Mouse (Mus musculus): ENCODE measurements around the gene Cenpl.

The Cenpl gene

GRCm38 (mm10) chr1:161041261-161042020, 29.1 kb upstream of the Cenpl start:
- DNase-seq: no peak

GRCm38 (mm10) chr1:161046972-161047371, 23.5 kb upstream of the Cenpl start:
- no peak for DNase-seq

GRCm38 (mm10) chr1:161057164-161057563, 13.3 kb upstream of the Cenpl start:
- DNase-seq: no peak

GRCm38 (mm10) chr1:161063351-161063750, 7.2 kb upstream of the Cenpl start:
- DNase-seq: no peak

GRCm38 (mm10) chr1:161071272-161071620, 733 bp downstream of the Cenpl start:
- DNase-seq: no peak

GRCm38 (mm10) chr1:161076238-161076637, 5.7 kb downstream of the Cenpl start:
- no peak for DNase-seq

- no peak for DNase-seq
These were observed 6.7 kb downstream of the Cenpl start for GRCm38 (mm10) chr1:161077243-161077642.

GRCm38 (mm10) chr1:161099721-161100405, 29.4 kb downstream of the Cenpl start:
- no peak for DNase-seq

- DNase-seq: no peak
These were observed 33.3 kb downstream of the Cenpl start for GRCm38 (mm10) chr1:161103842-161104241.

GRCm38 (mm10) chr1:161109216-161109615, 38.7 kb downstream of the Cenpl start:
- no peak for DNase-seq

GRCm38 (mm10) chr1:161114591-161114990, 44.1 kb downstream of the Cenpl start:
- no peak for DNase-seq

GRCm38 (mm10) chr1:161122661-161123418, 52.3 kb downstream of the Cenpl start:
- DNase-seq: no peak

- no peak for DNase-seq
These were observed 55.9 kb downstream of the Cenpl start for GRCm38 (mm10) chr1:161126461-161126860.

GRCm38 (mm10) chr1:161130726-161131664, 60.5 kb downstream of the Cenpl start, which contains the start of gene Klhl20:
Gene Klhl20, minus strand, starts transcription at chr1:161131511.
- peak; percentile 91 to 95 for DNase-seq
